Mouse (Mus musculus) adipocyte (in vitro differentiated cells): Measurements from ENCODE around the gene Manbal.
"Not testable (repeated sequence)": the region's sequence is repeated elsewhere in the genome, so short reads cannot be mapped to it uniquely, and the experiment has no call there.

Experiments used
- DNase-seq: peaks from one replicate; pipeline ENCODE4 v3.0.0-alpha.2; 2016; ENCODE audit warnings: low spot score

Gene Manbal

DNA sequence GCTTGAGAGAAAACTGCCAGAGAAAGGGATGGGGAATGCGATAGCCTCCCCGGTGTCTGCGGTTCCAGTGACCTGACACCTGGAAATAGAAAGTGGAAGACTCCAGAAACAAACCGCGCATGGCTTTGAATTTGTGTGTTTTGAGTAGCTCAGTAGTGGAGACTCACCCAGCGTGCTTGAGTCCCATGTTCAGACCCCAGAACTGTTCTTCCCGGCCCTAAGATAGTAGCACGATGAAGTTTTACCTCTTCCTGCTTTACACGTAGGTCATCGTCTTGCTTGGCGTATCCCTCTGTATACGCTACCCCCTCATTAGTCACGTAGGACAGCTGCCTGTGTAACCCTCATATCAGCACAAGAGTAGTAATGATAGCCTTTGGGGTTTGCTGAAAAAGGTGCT lies 597 bp downstream of the Manbal start:
- no peak for DNase-seq

GRCm38 (mm10) chr2:157371696-157372095 lies 4.3 kb downstream of the Manbal start:
- no peak for DNase-seq

GRCm38 (mm10) chr2:157373681-157374080 lies 6.3 kb downstream of the Manbal start:
- DNase-seq: no peak

GRCm38 (mm10) chr2:157375051-157375450 lies 7.7 kb downstream of the Manbal start:
- no peak for DNase-seq

DNA sequence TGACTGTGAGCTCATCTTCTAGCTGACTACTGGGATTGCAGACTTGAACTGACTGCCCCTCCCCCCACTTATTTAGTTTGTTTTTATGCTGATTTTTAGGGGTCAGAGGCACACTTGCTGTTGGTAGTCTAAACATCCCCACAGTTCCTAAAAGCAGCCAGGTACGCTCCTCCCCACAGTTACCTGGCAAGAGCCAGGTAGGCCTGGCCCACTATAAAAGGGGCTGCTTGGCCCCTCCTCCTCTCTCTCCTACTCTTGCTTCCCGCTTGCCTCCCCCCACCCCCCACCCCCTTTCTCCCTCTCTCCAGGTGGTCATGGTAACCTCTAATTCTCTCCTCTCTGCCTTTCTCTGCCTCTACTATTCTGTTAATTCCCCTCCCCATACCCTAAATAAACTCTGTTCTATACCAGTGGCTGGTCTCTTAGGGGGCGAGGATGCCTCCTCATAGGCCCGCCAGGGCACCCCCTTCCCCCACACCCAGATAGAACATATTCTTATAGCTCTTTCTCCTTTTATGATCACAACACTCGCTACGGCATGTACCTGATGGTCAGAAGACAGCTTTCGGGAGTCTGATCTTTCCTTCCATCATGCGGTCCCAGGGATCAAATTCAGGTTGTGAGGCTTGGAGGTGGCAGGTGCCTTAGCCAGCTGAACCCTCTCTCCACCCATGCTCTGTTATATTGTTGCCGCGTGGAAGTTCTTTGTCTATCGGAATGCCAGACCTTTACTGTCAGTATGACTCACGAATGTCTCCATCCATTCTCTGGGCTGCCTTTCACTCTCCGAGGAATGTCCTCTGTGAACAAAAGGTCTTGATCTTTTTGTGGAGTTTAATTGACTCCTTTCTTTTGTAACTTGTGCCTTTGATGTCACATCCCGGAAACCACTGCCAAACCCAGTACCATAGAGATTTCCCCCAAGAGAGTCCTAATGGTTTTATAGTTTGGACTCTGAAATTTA lies 8.7 kb downstream of the Manbal start:
- DNase-seq: no peak

- DNase-seq: no peak
These were observed 9.6 kb downstream of the Manbal start for GRCm38 (mm10) chr2:157376995-157377394.

GRCm38 (mm10) chr2:157384836-157385235 lies 17.4 kb downstream of the Manbal start:
- no peak for DNase-seq

DNA sequence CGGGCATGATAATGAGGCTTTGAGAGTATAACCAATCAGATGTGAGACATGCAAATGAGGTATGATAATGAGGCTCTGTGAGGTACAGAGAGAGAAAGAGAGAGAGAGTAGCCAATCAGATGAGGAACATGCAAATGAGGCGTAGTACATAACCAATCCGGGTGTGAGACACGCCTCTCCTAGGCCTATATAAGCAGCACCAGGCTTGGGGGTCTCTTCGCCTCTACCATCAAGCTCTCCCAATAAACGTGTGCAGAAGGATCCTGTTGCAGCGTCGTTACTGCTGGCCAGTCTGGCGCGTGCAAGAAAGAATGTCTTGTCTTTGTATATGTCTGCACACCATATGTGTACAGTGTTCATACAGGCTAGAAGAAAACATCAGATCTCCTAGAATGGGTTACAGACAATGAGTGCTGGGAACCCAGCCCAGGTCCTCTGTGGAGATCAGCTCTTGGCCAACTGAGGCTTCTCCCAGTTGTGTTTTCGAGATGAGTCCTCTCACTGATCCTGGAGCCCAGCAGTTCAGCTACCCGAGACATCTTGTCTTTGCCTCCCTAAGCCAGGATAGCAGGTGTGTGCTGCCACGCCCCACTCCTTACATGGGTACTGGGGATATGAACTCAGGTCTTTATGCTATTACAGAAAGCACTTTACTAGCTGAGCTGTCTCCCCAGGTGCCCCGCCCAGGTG lies 21.7 kb downstream of the Manbal start:
- DNase-seq: not testable (repeated sequence)

DNA sequence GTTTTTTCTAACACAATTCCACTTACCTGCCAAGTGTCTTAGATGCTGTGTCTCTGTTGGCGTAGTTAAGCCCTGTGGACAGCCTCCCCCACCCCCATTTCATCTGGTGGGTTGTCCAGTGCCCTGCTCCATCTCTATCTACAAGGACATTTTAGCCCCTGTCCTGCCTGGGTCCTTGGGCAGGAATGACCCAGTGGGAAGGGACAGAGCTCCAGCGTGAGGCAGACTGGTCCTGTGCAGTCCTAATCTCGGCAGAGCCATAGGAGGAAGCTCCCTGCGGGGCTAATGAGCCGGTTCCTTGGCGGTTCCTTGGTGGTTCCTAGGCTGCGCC lies 22.2 kb downstream of the Manbal start:
- no peak for DNase-seq

DNA sequence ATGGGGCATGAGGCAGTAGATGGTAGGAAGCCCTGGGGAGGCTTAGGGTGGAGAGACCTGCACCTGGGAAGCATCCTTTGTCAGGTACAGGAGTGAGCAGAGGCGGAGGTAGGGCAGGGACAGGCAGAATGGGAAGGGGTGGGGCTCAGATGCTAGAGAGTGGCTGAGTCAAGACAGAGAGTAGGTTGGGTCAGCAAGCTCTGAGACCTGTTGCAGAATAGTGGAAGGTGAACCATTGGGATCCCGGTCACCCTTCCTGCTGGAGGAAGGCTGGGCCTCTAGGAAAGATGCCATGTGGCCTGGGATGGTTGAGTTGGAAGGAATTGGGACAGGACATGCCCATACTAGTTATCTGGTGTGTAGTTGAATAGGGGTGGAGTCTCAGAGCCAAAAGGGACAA lies 24.9 kb downstream of the Manbal start:
- no peak for DNase-seq

- no peak for DNase-seq
These were observed 26.2 kb downstream of the Manbal start for GRCm38 (mm10) chr2:157393549-157393948.

- no peak for DNase-seq
These were observed 27.5 kb downstream of the Manbal start for GRCm38 (mm10) chr2:157394868-157395267.

GRCm38 (mm10) chr2:157395371-157395770 lies 28.0 kb downstream of the Manbal start:
- no peak for DNase-seq

- DNase-seq: no peak
These were observed 28.6 kb downstream of the Manbal start for GRCm38 (mm10) chr2:157395960-157396359.

DNA sequence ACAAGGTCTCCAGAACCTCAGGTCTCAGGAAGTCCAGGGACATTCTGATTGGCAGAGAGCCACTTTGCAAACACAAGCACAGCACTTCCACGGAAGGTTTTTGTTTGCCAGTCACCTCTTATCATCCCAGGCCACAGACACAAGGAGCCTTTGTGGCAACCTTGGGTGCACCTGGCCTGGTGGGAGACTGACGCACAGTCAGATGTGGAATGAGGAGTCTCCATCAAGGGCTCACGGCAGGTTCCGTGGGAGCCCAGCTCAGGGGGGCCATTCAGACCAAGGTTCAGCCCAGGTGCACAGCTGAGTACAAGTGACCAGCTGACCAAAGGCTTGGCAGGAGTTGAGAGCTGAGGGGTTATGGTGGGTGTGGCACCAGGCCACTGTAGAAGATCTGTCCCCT lies 30.0 kb downstream of the Manbal start:
- DNase-seq: no peak

DNA sequence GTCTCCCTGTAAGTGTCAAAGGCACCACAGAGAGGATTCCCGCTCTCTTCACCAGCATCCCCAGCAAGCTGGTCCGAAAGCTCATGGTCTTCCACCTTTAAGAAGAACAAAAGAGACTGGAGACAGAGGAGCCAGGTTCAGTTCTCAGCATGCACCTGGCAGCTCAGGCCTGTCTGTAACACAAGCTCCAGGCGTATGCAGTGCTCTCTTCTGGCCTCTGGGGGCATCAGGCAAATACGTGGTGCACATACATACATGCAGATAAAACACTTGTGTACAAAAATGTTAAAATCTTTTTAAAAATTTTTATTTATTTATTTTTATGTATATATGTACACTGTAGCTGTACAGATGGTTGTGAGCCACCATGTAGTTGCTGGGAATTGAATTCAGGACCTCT lies 31.1 kb downstream of the Manbal start:
- DNase-seq: no peak

DNA sequence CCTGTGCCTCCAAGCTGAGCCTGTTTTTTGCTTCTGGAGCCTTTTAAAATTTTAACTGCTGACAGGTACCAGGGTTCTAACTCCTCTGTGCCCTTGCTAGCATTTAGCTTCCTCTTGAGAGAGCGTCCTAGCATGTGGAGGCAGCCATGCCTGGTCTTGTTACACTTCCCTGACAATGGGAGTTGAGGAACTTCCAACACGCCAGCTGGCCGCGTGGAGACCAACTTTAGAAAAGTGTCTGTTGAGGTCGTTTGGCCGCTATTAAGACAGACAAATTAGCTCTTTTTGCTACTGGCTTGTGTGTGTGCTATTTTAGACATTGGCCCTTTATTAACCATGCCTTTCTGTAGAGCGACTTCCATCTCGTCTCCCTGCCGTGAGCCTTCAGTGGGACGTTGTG lies 32.4 kb downstream of the Manbal start:
- no peak for DNase-seq

GRCm38 (mm10) chr2:157400491-157400890 lies 33.1 kb downstream of the Manbal start:
- no peak for DNase-seq

GRCm38 (mm10) chr2:157401261-157401660 lies 33.9 kb downstream of the Manbal start:
- DNase-seq: no peak

GRCm38 (mm10) chr2:157407596-157407995 lies 40.2 kb downstream of the Manbal start:
- DNase-seq: peak; percentile 76

GRCm38 (mm10) chr2:157409793-157410533 lies 42.6 kb downstream of the Manbal start:
- DNase-seq: no peak

GRCm38 (mm10) chr2:157411151-157411693 lies 43.8 kb downstream of the Manbal start:
- DNase-seq: no peak
